8 mouse cellular contexts compared by ENCODE assay signal in genomic region chr3:82876372-82876739, GRCm38 (mm10). TPM values are rescaled to one million over a fixed set of nuclear protein-coding genes. Genes with fewer than 3 reads are reported as not detected.
DNase-seq lines count a peak whose midpoint lies in the region; ATAC-seq and TF ChIP-seq lines count a peak whose summit lies in the region.

Gene Rbm46, minus strand, starts transcription at chr3:82876483.

- intact Hi-C loops in gastrocnemius, postnatal 14 days (cut with DNase I; ENCODE audit: low total_unique reads) = loop anchor here (5.0 kb wide), 1 partner anchor 106 kb away; no protein-coding TSS in a partner anchor
- intact Hi-C loops in left cerebral cortex, adult 2 months (cut with DNase I) = loop anchor here (5.0 kb wide), 1 partner anchor 111 kb away; no protein-coding TSS in a partner anchor

- no peaks in the 10 kb centered on the region for H3K9me3 ChIP-seq in hindbrain, postnatal 0 days (ENCODE audit: low read length)

- ATAC-seq in hindbrain, postnatal 0 days = peak; percentile 95

- DNase-seq in adrenal gland, postnatal 25 days = peak; percentile 77
- DNase-seq in embryo, embryonic 10 days (ENCODE audit: low spot score) = peak; percentile 82
- peak; percentile 88 for DNase-seq in gastrocnemius, postnatal 14 days
- peak; percentile 85 for DNase-seq in hindbrain, postnatal 0 days (ENCODE audit: low spot score)
- peak; percentile 59 to 65 for DNase-seq in left cerebral cortex, adult 2 months (ENCODE audit: extremely low spot score in 1 of 2, low spot score in 2 of 2)
- DNase-seq in lung, postnatal 25 days (ENCODE audit: low spot score) = peak; percentile 74
- peak; percentile 57 to 59 for DNase-seq in right cerebral cortex, adult 2 months (ENCODE audit: low spot score in 2 of 2)
- DNase-seq in T-cell, adult 2 months (ENCODE audit: low spot score) = no peak

- H3K4me2 ChIP-seq in hindbrain, postnatal 0 days (ENCODE audit: low read depth, low read length) = peak within 1 kb of the TSS; percentile 54

- peaks cover 8% of the 10 kb centered on the region; the same call in 1 of the 2 replicates for H3K27me3 ChIP-seq in hindbrain, postnatal 0 days (ENCODE audit: insufficient read depth, low read length)

- no peak within 1 kb of the TSS for H3K9ac ChIP-seq in hindbrain, postnatal 0 days (replicated peaks; ENCODE audit: low read length)

- peak within 1 kb of the TSS; percentile 33 for H3K4me3 ChIP-seq in hindbrain, postnatal 0 days (ENCODE audit: low read length)
- peak within 1 kb of the TSS; percentile 36 for H3K4me3 ChIP-seq in left cerebral cortex, adult 2 months

- no peaks in the 10 kb centered on the region for H3K4me1 ChIP-seq in hindbrain, postnatal 0 days (ENCODE audit: insufficient read depth, low read length)

- 30% methylated on average over 35 of the region's 36 CpGs for WGBS in hindbrain, postnatal 0 days

- no peaks in the 10 kb centered on the region for H3K36me3 ChIP-seq in hindbrain, postnatal 0 days (ENCODE audit: insufficient read depth, low read length)

- no peak for TF ChIP-seq CTCF in hindbrain, postnatal 0 days (IDR thresholded peaks at IDR 0.05; ENCODE audit: low read depth)
- TF ChIP-seq CTCF in left cerebral cortex, adult 2 months (IDR thresholded peaks at IDR 0.05) = no peak

- no peak within 1 kb of the TSS for H3K27ac ChIP-seq in hindbrain, postnatal 0 days
- no peak within 1 kb of the TSS for H3K27ac ChIP-seq in left cerebral cortex, adult 2 months

RNA-seq across cellular contexts. Expression of gene Rbm46, which starts in this region (rescaled TPM):
- 1.4 and 1.6 TPM in 2 replicates for total RNA-seq in adrenal gland, postnatal 25 days (2021)
- total RNA-seq in gastrocnemius, postnatal 14 days (2021) = under 1 TPM; 0.41 to 0.82 TPM
- total RNA-seq in hindbrain, postnatal 0 days (2014; rRNA removed) = 1.4 and 2.7 TPM in 2 replicates
- 1.5 and 1.8 TPM in 2 replicates for polyA plus RNA-seq in hindbrain, postnatal 0 days (2015; fragmentation: Nextera tagmentation; extraction: Ambion mirVana)
- under 1 TPM; 0.25 to 0.47 TPM for total RNA-seq in left cerebral cortex, adult 2 months (2021)

Comparison
In these comparisons a context has a peak if more than half of its experiments do, and no peak if none do; other contexts are left out.
1. Peak in DNase-seq in gastrocnemius, postnatal 14 days; RNA of the gene not detected or under 1 TPM.
2. Peak in DNase-seq and H3K4me3 ChIP-seq in left cerebral cortex, adult 2 months; RNA of the gene not detected or under 1 TPM.